Mouse (Mus musculus): ENCODE measurements around the gene Zg16. TPM values are rescaled to one million over a fixed set of nuclear protein-coding genes. Genes with fewer than 3 reads are reported as not detected.
"Not testable (repeated sequence)": the region's sequence is repeated elsewhere in the genome, so short reads cannot be mapped to it uniquely, and the experiment has no call there.

Gene Zg16
- not detected in 2 replicates for polyA plus RNA-seq (2015; fragmentation: Nextera tagmentation; extraction: Ambion mirVana)

DNA sequence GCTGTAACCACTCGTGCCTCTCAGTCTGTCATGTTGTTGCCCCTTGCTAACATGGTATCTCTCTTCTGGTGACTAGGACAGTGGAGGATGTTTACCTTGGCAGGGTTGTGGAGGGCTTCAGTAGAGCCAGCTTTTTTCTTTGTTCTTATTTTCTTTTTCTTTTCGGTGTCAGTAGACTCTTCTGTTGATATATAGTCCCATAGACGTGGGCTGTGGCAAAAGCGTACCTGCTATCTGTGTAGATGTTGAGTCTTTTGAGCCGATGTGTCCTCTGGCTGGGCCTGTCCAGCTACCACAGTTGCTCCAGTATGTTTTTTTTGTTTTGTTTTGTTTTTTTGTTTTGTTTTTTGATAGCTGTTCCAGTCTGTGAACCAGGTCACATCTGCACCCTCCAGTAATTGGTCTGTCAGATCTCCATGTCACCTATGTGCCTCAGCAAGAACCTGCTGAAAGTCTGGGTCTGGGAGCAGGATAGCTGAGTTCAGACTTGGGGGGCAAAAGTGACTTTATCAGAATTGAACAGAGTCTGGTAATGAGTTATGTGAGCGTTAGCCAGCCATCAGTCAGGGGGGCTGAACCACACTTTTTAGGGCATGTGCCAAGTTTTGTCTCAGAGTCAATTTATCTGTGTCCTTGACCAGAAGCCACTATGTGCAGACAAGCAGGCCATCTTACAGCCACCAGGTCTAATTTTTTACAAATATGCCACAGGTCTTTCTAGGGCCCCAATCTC is at the start of gene Zg16:
Zg16 (minus strand) TSS at position 51 of the 733 bp plus-strand sequence.
- 90% methylated on average over 6 of the region's 6 CpGs for WGBS
- H3K9me3 ChIP-seq; H3K4me1 ChIP-seq (replicated peaks); H3K9ac ChIP-seq; H3K27ac ChIP-seq; H3K36me3 ChIP-seq; H3K4me3 ChIP-seq; H3K27me3 ChIP-seq; ATAC-seq (ENCODE audit: low FRiP score); H3K4me2 ChIP-seq: not testable (repeated sequence)

DNA sequence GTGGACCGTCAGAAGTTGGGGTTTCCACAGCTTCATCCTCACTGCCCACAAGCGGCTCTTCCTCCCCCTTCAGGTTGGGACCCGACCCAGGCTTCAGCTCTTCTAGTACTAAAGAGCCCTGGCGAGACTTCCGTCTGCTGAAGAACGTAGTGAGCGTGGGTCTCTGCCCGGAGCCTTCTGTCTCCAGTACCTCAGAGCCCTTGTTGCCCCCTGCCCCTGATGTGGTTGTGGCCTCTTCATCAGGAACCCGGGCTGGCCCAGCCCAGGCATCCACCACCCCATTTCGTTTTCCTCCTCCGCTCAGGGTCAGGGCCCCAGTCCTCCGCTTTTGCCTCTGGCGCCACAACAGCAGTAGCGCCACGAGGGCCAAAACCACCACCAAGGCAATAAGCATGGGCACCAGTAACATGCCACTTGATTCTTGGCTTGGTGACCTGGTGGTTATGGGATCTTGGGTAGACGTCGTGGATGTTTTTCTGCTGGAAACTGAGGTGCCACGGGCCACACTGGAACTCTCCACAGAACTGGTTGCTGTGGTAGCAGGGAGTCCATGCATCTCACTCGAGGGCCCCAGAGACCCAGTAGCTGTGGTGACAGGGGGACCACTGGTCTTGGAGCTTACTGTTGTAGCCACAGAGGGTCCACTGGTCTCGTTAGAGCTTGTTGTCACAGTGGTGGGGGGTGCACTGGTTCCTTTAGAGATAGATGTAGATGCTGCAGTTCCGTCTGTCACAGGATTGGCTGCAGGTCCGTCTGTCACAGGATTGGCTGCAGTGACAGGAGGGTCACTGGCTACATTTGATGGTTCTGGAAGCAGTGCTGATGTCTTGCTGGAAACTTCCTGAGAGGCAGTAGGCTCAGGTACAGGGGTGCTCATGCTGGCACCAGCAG is 49.3 kb upstream of the Zg16 start:
- whole genome bisulfite sequencing: 88% methylated on average over 22 of the region's 22 CpGs
- no peak for ATAC-seq (ENCODE audit: low FRiP score)
- H3K36me3 ChIP-seq: no peaks in the 10 kb centered on the region
- no peak overlapping the region for H3K4me3 ChIP-seq
- no peaks in the 10 kb centered on the region for H3K4me1 ChIP-seq (replicated peaks)
- no peak overlapping the region for H3K9ac ChIP-seq
- H3K27ac ChIP-seq: no peak overlapping the region
- H3K27me3 ChIP-seq: no peaks in the 10 kb centered on the region
- no peaks in the 10 kb centered on the region for H3K9me3 ChIP-seq
- H3K4me2 ChIP-seq: no peak overlapping the region

DNA sequence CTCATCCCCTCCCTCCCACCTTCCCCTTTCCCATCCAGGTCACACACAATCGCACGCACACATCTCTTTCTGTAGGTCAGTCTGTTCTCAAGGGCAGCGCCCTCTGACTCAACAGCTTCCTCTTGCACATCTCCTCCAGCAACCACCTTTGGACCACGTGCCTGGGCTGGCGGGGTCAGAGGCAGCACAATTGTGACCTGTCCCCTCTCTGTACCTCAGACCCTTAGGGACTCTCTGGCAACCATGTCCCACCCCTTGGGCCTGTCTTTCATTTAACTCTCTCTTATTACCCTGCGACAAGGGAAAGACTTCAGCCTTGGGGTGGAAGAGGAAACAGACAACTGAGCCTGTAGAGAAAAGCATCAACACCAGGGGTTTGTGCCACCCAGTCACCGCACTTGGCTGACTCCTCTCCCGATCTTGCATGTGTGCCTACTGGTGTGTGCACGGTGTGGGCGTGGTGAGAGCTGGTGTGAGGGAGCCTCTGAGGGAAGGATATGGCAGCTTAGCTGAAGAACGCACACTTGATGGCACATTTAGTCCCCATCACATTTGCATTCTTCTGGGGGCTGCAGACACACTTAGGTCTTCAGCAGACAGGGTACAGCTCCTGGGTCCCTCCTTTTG is 47.8 kb upstream of the Zg16 start:
- WGBS: 86% methylated on average over 11 of the region's 11 CpGs
- no peak for ATAC-seq (ENCODE audit: low FRiP score)

DNA sequence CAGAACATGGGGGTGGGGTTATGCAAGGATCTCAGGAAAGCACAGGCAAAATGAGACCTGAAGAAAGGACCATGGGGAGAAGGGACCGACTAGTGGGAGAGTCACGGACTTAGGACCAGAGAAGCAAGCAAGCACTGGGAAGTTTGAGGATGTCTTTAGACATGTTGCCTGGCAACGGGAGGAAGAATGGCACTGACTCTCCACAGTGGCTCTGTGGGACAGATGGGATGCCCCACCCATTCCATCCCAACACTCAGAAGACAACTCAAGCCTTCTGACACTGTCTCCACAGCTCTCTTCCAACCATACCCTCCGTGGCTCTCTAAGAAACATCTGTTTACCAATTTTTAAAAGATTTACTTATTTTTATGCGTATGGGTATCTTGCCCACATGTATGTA is 46.0 kb upstream of the Zg16 start:
- 43% methylated on average over 5 of the region's 5 CpGs for whole genome bisulfite sequencing

More for the DNA sequence above, 47.8 kb upstream of the Zg16 start:
- Histone ChIP-seq H3K4me1 (replicated peaks) (no peaks in the 10 kb centered on the region), H3K36me3 (no peaks in the 10 kb centered on the region), H3K4me2 (no peak overlapping the region), H3K9ac (no peak overlapping the region), H3K9me3 (no peaks in the 10 kb centered on the region), H3K27me3 (no peaks in the 10 kb centered on the region), H3K27ac (no peak overlapping the region), H3K4me3 (no peak overlapping the region)

DNA sequence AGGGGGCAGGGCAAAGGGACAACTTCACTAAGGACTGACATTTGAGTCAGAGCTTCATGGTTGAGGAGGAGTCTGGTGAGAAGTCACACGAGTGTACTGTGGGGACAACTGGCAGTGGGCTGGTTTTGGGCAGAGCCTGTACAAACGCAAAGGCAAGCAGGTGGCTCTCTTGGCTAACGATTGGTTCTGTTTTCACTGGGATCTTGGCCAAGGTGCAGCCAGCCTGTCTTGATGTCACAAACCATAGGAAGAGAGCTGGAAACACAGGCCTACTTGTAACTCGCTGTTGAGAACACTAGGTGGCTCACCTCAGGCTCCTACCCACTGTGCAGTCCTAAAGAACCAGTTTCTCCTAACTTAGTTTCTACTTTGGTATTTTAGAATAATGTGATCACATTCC is 42.5 kb upstream of the Zg16 start:
- Histone ChIP-seq H3K4me3 (no peak overlapping the region), H3K4me1 (replicated peaks) (no peaks in the 10 kb centered on the region), H3K27me3 (no peaks in the 10 kb centered on the region), H3K9me3 (no peaks in the 10 kb centered on the region), H3K27ac (no peak overlapping the region), H3K36me3 (no peaks in the 10 kb centered on the region), H3K4me2 (no peak overlapping the region), H3K9ac (no peak overlapping the region)
- no peak for ATAC-seq (ENCODE audit: low FRiP score)
- WGBS: 17% methylated on average over 4 of the region's 4 CpGs

More for the DNA sequence above, 46.0 kb upstream of the Zg16 start:
- Histone ChIP-seq H3K4me3 (no peak overlapping the region), H3K27me3 (no peaks in the 10 kb centered on the region), H3K36me3 (no peaks in the 10 kb centered on the region), H3K9me3 (no peaks in the 10 kb centered on the region), H3K4me1 (replicated peaks) (no peaks in the 10 kb centered on the region), H3K4me2 (no peak overlapping the region), H3K27ac (no peak overlapping the region), H3K9ac (no peak overlapping the region)
- no peak for ATAC-seq (ENCODE audit: low FRiP score)

DNA sequence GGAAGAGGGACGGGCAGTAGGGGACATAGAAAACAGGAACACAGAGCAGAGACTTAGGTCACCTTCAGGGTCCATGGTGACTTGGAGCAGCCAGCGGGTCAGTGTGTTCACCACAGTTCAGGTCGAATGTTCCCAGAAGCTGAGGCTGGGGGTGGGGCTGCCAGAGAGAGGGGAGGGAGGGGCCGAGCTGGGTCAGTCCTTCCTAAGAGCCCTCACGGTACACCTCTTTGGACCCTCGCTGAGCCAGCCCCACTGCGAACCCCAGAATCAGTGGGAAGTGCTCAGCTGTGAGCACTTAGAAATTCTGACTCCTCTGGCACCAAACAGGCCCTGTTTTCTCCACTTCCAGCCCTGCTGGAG is 34.8 kb upstream of the Zg16 start, which contains the start of gene Qprt:
Qprt (minus strand) TSS at position 316 of the 360 bp plus-strand sequence.
- WGBS: 7% methylated on average over 6 of the region's 7 CpGs

DNA sequence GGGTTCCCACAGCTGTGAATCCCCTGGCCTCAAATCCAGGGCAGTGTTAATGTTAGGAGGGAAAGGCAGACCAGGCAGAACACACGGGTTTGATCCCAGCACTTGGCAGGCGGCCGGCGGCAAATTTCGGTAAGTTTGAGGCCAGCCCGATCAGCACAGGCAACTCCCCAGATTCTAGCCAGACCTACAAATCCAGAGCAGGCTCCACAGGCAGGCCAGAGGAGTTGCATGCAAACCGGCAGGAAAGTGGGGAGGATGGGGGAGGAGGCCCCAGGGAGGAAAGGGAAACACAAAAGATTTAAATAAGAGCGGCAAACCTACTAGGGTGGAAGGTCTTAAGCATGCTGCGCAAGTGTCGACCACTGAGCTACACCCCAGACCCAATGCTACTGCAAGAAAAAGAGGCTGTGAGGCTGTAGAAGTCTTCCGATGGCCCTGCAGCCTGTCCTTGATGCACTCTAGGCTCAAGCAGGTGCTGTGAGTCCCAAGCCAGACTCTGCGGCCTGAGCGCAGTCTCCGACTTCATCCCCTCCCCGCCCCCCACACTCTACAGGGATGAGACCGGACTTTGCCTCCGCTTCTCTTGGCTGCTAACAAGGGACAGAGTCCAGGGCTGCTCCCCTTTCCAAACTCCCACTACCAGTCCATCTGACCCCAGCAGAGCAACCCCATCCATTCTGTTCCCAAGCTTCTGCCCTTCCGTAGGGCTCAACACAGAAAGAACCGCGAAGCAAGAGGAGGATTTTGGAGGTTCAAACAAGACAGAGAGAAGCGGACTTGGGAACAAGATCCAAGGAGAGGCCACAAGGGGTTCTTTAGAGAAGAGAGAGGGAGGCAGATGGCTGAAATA is 34.2 kb upstream of the Zg16 start:
- H3K4me2 ChIP-seq: no peak overlapping the region
- H3K4me1 ChIP-seq (replicated peaks): peaks cover 11% of the 10 kb centered on the region
- H3K9ac ChIP-seq: peak overlapping the region; percentile 53; the same call in 1 of the 2 replicates
- H3K27ac ChIP-seq: no peak overlapping the region
- H3K36me3 ChIP-seq: no peaks in the 10 kb centered on the region
- 10% methylated on average over 21 of the region's 21 CpGs for WGBS
- peaks cover 4% of the 10 kb centered on the region; the same call in 1 of the 2 replicates for H3K9me3 ChIP-seq
- ATAC-seq (ENCODE audit: low FRiP score): no peak
- H3K27me3 ChIP-seq: peaks cover 52% of the 10 kb centered on the region
- 0 out of 2 replicates have a peak overlapping the region, but pooled peaks have one; percentile 3 for H3K4me3 ChIP-seq

More for the DNA sequence above, 34.8 kb upstream of the Zg16 start, which contains the start of gene Qprt:
- H3K4me1 ChIP-seq (replicated peaks): peaks cover 11% of the 10 kb centered on the region
- peaks cover 52% of the 10 kb centered on the region for H3K27me3 ChIP-seq
- ATAC-seq (ENCODE audit: low FRiP score): no peak
- no peaks in the 10 kb centered on the region for H3K36me3 ChIP-seq
- H3K4me3 ChIP-seq: 0 out of 2 replicates have a peak within 1 kb of the TSS, but pooled peaks have one; percentile 3
- H3K27ac ChIP-seq: no peak within 1 kb of the TSS
- no peak within 1 kb of the TSS for H3K4me2 ChIP-seq
- peak within 1 kb of the TSS; percentile 53; the same call in 1 of the 2 replicates for H3K9ac ChIP-seq
- peaks cover 4% of the 10 kb centered on the region; the same call in 1 of the 2 replicates for H3K9me3 ChIP-seq

DNA sequence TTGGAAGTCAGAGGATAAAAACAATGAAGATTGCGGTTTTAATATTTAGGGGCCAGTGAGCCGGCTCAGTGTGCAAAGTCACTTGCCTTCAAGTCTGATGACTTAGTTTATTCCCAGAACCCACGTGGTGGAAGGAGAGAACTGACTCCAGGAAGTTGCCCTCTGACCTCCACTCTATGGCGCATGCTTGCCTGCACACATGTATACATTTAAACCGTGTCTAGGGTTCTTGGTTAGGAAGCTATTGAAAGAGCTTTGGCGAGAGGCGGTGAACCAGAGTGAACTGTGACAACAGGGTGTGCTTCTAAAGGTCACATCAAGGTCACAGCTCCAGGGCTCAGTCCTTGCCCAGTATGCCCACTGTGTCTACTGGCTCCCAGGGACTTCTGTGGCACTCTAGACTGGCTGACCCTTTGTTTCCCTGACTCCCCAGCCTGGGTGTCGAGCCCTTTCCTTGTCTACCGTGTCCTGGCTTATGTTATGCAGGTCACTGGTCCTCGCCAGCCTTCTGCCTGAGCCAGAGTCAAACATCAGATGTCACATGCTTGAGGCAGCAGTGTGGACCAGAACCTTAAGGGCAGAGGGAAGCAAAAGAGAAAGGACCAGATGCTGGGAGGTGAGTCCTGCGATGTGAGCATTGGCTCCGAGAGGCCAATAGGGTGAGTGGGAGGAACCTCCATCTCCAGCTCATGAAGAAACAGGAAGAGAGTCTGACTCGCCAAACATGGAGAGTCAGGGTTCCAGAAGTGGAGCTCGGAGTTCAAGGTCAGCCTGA is 31.7 kb upstream of the Zg16 start:
- ATAC-seq (ENCODE audit: low FRiP score): no peak
- Histone ChIP-seq H3K4me2 (no peak overlapping the region), H3K27ac (no peak overlapping the region), H3K36me3 (no peaks in the 10 kb centered on the region), H3K9me3 (no peaks in the 10 kb centered on the region), H3K27me3 (peaks cover 52% of the 10 kb centered on the region), H3K4me1 (replicated peaks) (peaks cover 11% of the 10 kb centered on the region), H3K9ac (no peak overlapping the region), H3K4me3 (no peak overlapping the region)
- WGBS: 37% methylated on average over 14 of the region's 14 CpGs

DNA sequence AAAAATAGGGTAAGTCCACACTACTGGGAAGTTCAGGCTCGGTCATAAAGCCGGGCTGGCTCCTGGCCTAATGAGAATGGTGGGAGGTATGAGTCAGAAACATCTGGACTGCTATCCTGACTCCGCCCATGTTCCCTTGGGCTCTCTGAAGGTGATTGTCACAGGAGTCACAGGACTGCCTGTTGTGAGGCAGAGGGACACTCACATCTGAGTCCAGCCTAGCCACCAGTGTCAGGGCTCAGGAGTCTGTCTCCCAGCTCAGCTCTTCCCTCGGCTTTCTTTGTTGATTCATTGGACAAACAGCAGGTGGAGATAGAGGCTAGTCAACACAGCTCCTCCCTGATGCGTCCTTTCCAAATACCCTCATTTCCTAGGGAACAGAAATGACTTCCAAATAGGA is 30.8 kb upstream of the Zg16 start:
- H3K27ac ChIP-seq: no peak overlapping the region
- WGBS: 49% methylated on average over 5 of the region's 5 CpGs

DNA sequence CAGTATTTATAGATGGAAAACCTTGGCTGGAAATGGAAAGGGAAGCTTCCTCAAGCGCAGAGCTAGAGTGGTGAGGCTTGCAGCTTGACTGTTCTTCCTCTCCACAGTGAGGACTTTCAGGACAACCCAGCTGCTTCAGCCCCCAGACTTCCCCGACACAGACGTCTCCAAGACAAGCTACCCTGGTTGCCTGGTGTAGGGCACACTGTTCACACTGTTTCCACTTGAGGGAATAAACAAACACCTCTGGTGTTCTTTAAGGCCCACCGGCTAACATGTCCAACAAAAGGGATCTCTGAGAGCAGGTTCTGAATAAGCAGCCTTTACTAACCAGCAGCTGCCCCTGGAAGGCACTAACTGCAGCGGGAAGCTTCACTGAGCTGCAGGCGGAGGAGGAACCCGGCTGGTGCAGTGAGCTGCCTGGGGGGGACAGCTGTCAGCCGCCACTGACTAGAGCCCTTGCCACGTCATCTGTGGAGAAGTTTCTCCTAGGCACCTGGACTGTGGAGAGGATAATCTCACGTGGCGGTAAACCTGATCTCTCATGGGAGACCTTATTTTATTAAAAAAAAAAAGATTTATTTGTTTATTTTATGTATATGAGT is 29.3 kb upstream of the Zg16 start:
- ATAC-seq (ENCODE audit: low FRiP score): no peak
- WGBS: 48% methylated on average over 11 of the region's 11 CpGs
- Histone ChIP-seq H3K27me3 (peaks cover 32% of the 10 kb centered on the region), H3K4me2 (no peak overlapping the region), H3K4me3 (no peak overlapping the region), H3K4me1 (replicated peaks) (peaks cover 14% of the 10 kb centered on the region), H3K9me3 (no peaks in the 10 kb centered on the region), H3K9ac (no peak overlapping the region), H3K27ac (no peak overlapping the region; the same call in 1 of the 2 replicates), H3K36me3 (no peaks in the 10 kb centered on the region)

More for the DNA sequence above, 30.8 kb upstream of the Zg16 start:
- Histone ChIP-seq H3K36me3 (no peaks in the 10 kb centered on the region), H3K9ac (no peak overlapping the region; the same call in 1 of the 2 replicates), H3K4me2 (no peak overlapping the region), H3K27me3 (peaks cover 45% of the 10 kb centered on the region), H3K4me1 (replicated peaks) (peaks cover 15% of the 10 kb centered on the region), H3K9me3 (no peaks in the 10 kb centered on the region), H3K4me3 (no peak overlapping the region)
- no peak for ATAC-seq (ENCODE audit: low FRiP score)

Data from hindbrain, embryonic 13.5 days (tissue).